Mouse (Mus musculus): ENCODE measurements at regions not wholly inside any gene's neighbourhood (a gene's known extent, or its start where the extent isn't known, plus 50 kb on each side); places are given as distances from the start of the nearest gene placed in this dataset.

- TF ChIP-seq EP300 (optimal IDR thresholded peaks at IDR 0.05): no peak
- TF ChIP-seq CTCF (IDR thresholded peaks at IDR 0.05; ENCODE audit: low read depth): no peak
These were observed 169.6 kb upstream of the Jarid2 start for GRCm38 (mm10) chr13:44559706-44560105.

Data from stomach, postnatal 0 days (tissue).